Mouse (Mus musculus) cerebellum, adult 2 months (tissue): Measurements from ENCODE around the gene Fshr. TPM values are rescaled to one million over a fixed set of nuclear protein-coding genes. Genes with fewer than 3 reads are reported as not detected.

Experiments
- DNase-seq, 2 experiments: peaks; one replicate each; pipeline ENCODE4 v3.0.0; 2021
- H3K27ac ChIP-seq: fragments of 200-500 bp; 2 replicates; pipeline ENCODE4 v1.5.1; 2012; ENCODE audit warnings: low read length, control low read depth, inconsistent platforms; ENCODE audit not compliant: insufficient read depth
- H3K27me3 ChIP-seq: fragments of 200-500 bp; 2 replicates; pipeline ENCODE4 v1.6.1; 2012; ENCODE audit warnings: inconsistent platforms, mild to moderate bottlenecking, low read length, moderate library complexity; ENCODE audit not compliant: control insufficient read depth, insufficient read depth
- H3K4me1 ChIP-seq: fragments of 200-500 bp; 2 replicates; pipeline ENCODE4 v1.6.1; 2011; ENCODE audit warnings: low read length; ENCODE audit not compliant: control insufficient read depth, insufficient read depth
- H3K4me3 ChIP-seq: fragments of 200-500 bp; replicated peaks from 2 replicates; pipeline ENCODE3; 2011; ENCODE audit warnings: mild to moderate bottlenecking, low read depth, low read length, control low read depth; ENCODE audit not compliant: insufficient read depth
- CTCF ChIP-seq: fragments of 200-500 bp; IDR thresholded peaks from 2 replicates; pipeline ENCODE4 v1.5.1; 2011; ENCODE audit warnings: low read depth, mild to moderate bottlenecking, control low read depth, low read length, moderate library complexity, borderline replicate concordance; ENCODE audit not compliant: insufficient read depth
- POLR2A ChIP-seq: fragments of 200-500 bp; IDR thresholded peaks from 2 replicates; pipeline ENCODE4 v1.6.1; 2011; ENCODE audit warnings: low read length, control low read depth, borderline replicate concordance; ENCODE audit not compliant: insufficient read depth
- WGBS: fragments of 180-500 bp; shearing (Covaris S2); methylation state at CpG from one replicate; pipeline ENCODE4 v1.1.7; 2018; 5-methylcytosine and 5-hydroxymethylcytosine counted together
- polyA plus RNA-seq: library from polyadenylated mRNA; depleted of rRNA; stranded (reverse); fragments of >200 nt; gene quantifications from 2 replicates; pipeline ENCODE4 v1.2.3, GENCODE M21; 2012

Fshr gene
- polyA plus RNA-seq, 1 experiment: not detected

DNA sequence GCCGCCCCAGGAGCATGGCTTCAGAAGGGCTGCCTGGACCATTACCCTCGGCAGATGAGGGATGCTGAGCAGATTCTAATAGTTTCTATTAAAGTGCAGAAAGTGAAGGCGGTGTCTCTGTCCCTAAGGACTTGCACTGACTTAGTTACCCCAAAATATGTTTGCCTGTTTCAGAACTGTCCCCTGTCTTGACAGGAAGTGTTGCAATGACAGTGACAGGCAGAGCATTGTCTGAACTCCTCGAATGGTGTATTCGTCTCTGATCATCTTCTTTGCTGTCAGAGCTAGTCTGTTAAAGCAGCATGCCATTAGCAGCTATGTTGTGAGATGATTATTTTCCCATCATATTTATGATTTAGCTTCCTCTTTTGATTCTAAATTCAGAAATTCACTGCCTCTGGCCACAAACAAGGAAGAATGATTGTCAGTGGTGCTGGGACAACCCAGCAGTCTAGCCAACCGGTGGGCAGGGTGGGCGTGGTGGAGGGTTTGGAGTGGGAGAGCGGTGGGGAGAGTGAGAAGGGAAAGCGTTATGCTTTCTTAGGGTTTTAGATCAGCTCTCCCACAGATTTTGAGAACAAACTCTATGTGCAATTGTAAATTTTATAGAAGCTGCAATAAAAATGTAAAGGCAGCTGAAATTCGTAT is 219.6 kb downstream of the Fshr start:
- TF ChIP-seq CTCF: no peak
- TF ChIP-seq POLR2A: no peak
- Histone ChIP-seq H3K4me3 (no peak overlapping the region), H3K27me3 (no peaks in the 10 kb centered on the region), H3K27ac (no peak overlapping the region), H3K4me1 (no peaks in the 10 kb centered on the region)
- no peak for DNase-seq
- WGBS: 63% methylated on average over 10 of the region's 10 CpGs

DNA sequence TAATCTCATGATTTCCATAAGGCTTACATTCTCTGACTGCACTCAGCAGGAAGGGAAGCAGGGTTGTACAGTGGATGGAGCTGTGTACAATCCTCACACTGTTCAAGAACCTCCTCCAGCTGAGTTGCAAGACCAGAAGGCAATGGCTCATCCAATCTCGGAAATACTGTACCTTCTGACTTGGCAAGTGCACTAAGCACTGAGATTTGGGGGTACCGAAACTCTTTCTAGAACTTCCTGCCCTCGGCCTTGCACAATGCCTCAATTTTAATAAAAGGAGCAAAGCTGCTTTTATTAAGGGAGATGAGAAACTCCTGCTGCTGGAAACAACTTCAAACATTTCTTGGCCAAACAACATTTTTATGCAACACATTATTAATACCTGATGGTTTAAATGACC is 225.9 kb downstream of the Fshr start:
- H3K4me3 ChIP-seq: no peak overlapping the region
- H3K27ac ChIP-seq: no peak overlapping the region
- H3K4me1 ChIP-seq: no peaks in the 10 kb centered on the region
- TF ChIP-seq POLR2A (no peak), CTCF (no peak)
- no peaks in the 10 kb centered on the region for H3K27me3 ChIP-seq
- DNase-seq: no peak
- 74% methylated on average over 3 of the region's 3 CpGs for WGBS

DNA sequence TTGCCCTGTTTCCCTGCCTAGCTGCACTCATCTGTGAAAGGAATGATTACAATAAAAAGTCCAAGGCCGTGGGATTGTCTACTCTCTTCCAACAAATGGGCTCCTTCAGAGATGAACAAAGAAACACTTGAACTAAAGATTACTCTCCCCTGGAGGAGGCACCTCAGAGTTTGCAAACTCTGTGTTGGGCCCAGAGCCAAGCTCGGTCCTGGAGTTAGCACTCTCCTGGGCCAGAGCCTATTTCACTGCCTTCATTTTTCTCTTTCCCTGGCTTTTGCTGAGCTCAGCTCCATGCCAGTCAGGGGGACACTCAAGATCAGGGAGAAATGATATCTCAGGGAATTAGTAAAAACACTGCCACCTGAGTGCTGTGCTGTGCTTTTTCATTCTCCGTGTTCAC is 234.4 kb downstream of the Fshr start:
- Histone ChIP-seq H3K27me3 (no peaks in the 10 kb centered on the region), H3K4me3 (no peak overlapping the region), H3K27ac (no peak overlapping the region), H3K4me1 (no peaks in the 10 kb centered on the region)
- WGBS: 34% methylated on average over 3 of the region's 3 CpGs
- DNase-seq: no peak
- TF ChIP-seq POLR2A (no peak), CTCF (no peak)

DNA sequence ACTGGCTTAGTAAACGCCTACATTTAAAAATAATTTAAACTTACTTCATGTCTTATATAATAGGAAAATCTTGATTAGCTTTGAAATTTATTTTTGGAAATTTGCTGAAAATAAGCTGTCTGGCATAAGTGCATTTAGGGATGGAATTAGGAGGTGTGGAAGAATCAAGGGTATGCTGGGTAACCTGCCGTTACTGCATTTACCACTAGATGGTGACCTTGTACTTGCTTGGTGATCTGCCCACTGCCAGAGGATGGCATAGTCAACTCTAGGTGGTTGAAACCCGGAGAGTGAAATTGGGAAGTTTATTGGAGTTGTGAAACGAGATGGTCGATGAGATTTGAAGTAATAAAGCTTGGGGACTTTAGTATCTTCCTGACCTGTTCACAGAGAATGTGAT is 246.5 kb downstream of the Fshr start:
- WGBS: 21% methylated on average over 5 of the region's 5 CpGs
- TF ChIP-seq POLR2A: no peak
- TF ChIP-seq CTCF: peak; percentile 86
- DNase-seq: peak; percentile 40 to 45

DNA sequence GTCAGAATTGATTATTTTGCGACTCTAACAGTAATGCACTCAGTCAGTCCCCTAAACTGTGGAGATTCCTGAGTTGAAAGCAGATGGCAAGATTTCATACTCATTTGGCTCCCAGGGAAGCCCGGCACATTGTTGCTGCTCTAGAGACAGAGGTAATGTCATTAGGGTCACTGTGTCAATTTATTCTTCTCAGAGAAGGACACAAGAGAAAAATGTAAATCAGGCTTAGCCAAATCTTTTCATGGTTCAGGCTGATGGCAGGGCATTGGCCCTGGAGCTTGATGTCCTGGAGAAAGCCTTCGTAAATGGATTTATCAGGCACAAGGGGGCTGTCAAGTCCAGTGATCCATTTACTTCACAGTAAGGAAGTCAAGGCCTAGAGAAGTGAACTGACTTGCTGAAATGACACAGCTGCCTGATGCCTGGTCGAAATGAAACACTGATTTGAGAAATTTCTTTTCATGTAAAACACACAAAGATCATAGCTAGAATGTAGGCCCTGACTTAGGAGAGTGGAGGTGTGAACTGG is 262.3 kb downstream of the Fshr start:
- no peak for DNase-seq

More for the DNA sequence above, 246.5 kb downstream of the Fshr start:
- H3K4me3 ChIP-seq: no peak overlapping the region
- H3K4me1 ChIP-seq: no peaks in the 10 kb centered on the region
- no peak overlapping the region for H3K27ac ChIP-seq
- H3K27me3 ChIP-seq: no peaks in the 10 kb centered on the region

DNA sequence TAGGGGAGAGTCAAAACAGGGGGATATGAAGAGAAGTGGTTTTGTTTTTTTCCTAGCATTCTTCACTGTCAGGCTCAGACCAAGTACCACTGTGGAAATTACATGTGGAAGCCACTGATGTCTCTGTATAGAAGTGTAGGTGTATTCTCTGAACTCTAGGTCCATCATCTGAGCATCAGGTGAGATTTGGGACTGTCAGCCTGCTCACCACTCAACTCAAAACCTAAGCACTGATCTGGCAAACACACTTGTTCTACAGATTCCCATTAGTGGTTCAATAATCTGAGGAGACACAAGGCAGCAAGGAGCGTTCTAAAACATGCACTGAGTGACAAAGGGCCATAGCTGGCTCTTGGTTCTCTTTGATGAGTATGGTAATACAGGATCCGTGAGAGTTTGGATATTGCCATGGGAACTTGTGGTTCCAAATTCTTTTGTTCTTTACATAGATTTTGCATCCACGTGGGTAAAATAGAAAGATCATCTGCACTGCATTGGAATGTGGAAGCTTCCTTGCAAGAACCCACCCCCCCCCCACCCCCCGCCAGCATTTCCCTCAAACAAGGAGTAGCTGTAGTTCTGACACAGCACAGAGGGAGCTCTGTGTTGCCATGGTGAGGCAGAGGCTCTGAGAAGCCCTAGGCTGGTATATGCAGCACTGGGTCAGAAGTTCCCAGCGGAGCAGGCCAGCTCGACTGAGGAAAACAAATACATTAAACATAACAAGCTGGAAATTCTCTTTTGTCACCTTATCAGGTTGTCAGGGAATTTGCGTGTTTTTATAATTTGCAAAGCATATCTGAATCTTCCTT is 262.9 kb downstream of the Fshr start:
- TF ChIP-seq POLR2A (no peak), CTCF (no peak)
- DNase-seq: no peak
- Histone ChIP-seq H3K27me3 (no peaks in the 10 kb centered on the region), H3K27ac (no peak overlapping the region), H3K4me1 (no peaks in the 10 kb centered on the region), H3K4me3 (no peak overlapping the region)
- 26% methylated on average over 7 of the region's 7 CpGs for WGBS

More for the DNA sequence above, 262.3 kb downstream of the Fshr start:
- no peak overlapping the region for H3K4me3 ChIP-seq
- no peaks in the 10 kb centered on the region for H3K27me3 ChIP-seq
- H3K27ac ChIP-seq: no peak overlapping the region
- TF ChIP-seq CTCF (no peak), POLR2A (no peak)
- 30% methylated on average over 4 of the region's 4 CpGs for WGBS
- no peaks in the 10 kb centered on the region for H3K4me1 ChIP-seq

DNA sequence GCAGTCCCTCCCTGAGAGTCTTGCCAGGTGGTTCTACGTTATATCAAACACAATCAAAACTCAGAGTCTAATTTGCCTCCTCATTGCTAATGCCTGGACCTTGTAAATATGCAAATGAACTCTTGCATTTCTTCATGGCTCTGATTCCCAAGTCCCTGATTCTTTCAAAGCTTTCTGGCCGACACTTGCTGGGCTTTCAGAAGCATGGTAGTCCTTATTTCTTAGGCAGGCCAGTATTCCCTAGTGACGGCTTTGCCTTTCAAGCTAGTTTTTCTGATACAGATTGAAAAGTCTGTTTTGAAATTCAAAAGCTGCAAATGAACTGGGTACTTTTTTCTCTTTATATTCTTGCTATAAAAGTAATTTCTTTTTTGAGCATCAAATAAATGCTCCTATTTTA is 263.5 kb downstream of the Fshr start:
- no peak for DNase-seq
- no peak overlapping the region for H3K4me3 ChIP-seq
- H3K27me3 ChIP-seq: no peaks in the 10 kb centered on the region
- WGBS: 49% methylated on average over 3 of the region's 3 CpGs
- no peak for TF ChIP-seq CTCF
- TF ChIP-seq POLR2A: no peak
- no peaks in the 10 kb centered on the region for H3K4me1 ChIP-seq
- H3K27ac ChIP-seq: no peak overlapping the region
